25 mouse cellular contexts compared by ENCODE assay signal in the genomic region with DNA sequence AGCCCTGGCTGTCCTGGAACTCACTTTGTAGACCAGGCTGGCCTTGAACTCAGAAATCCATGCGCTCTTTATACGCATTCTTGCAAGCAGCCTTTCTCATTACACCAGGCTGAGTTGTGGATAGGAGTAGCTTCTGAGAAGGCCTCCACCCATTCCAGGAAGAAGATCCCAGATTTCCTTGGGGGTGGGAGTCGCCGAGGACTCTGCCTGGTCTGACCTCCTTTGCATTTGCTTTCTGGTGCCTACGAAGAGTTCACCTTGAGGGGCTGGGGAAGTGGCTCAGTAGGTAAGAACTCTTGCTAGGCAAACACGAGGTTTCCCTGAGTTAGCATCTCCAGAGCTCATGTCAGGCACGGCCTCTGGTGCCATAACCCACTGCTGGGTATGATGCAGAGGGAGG. TPM values are rescaled to one million over a fixed set of nuclear protein-coding genes. Genes with fewer than 3 reads are reported as not detected.
"Had no signal": no experiment of that assay in that cellular context is flagged by ENCODE, and none has a peak within 500 bp of the region (broad histone marks: within the 10 kb centered on the region; RNA-seq: fewer than 3 reads in every experiment).

No protein-coding gene starts in this region.

- H3K4me3 ChIP-seq: layer of hippocampus, adult 2 months; limb, embryonic 13.5 days; lung, embryonic 15.5 days; megakaryocyte, embryonic 14.5 days had no signal

- H3K9ac ChIP-seq: limb, embryonic 13.5 days; liver, embryonic 14.5 days; lung, embryonic 15.5 days had no signal

- DNase-seq: kidney, adult 9 months; kidney, postnatal 10 days; kidney, postnatal 4 days; left cerebral cortex, postnatal 4 days; lung, postnatal 14 days; right cerebral cortex, postnatal 14 days; thymus, adult 2 months; thymus, postnatal 25 days had no signal

- H3K36me3 ChIP-seq: limb, embryonic 13.5 days; lung, embryonic 15.5 days had no signal

- ATAC-seq: inflammation-experienced regulatory T-cells, adult 6 months; intestine, postnatal 0 days had no signal

- H3K4me2 ChIP-seq: limb, embryonic 13.5 days; lung, embryonic 15.5 days; midbrain, embryonic 11.5 days had no signal

- H3K27ac ChIP-seq: layer of hippocampus, adult 2 months; limb, embryonic 13.5 days; lung, embryonic 15.5 days; macrophage had no signal

- H3K27me3 ChIP-seq: lung, embryonic 15.5 days had no signal

- H3K9me3 ChIP-seq: lung, embryonic 15.5 days had no signal

RNA-seq across cellular contexts. Expression of gene Gm49496, which starts 3.4 kb away (rescaled TPM):
- total RNA-seq: layer of hippocampus, adult 2 months; layer of hippocampus, postnatal 10 days; left cerebral cortex, adult 18-20 months; left cerebral cortex, postnatal 10 days; left cerebral cortex, postnatal 4 days; midbrain, postnatal 0 days had no signal
- polyA plus RNA-seq: inflammation-experienced regulatory T-cells, adult 6 months; intestine, postnatal 0 days; limb, embryonic 13.5 days; lung, embryonic 15.5 days; macrophage; midbrain, embryonic 11.5 days; midbrain, postnatal 0 days; neural tube, embryonic 14.5 days; small intestine, adult 2 months; stomach, embryonic 14.5 days; thymus, adult 2 months; urinary bladder, adult 2 months had no signal

RNA-seq across cellular contexts. Expression of gene Gm10198, which starts 39.4 kb away (rescaled TPM):
- total RNA-seq: layer of hippocampus, adult 2 months; layer of hippocampus, postnatal 10 days; left cerebral cortex, adult 18-20 months; left cerebral cortex, postnatal 10 days; left cerebral cortex, postnatal 4 days; midbrain, postnatal 0 days had no signal
- polyA plus RNA-seq: inflammation-experienced regulatory T-cells, adult 6 months; intestine, postnatal 0 days; limb, embryonic 13.5 days; liver, embryonic 14.5 days; lung, embryonic 15.5 days; macrophage; midbrain, embryonic 11.5 days; midbrain, postnatal 0 days; neural tube, embryonic 14.5 days; small intestine, adult 2 months; stomach, embryonic 14.5 days; thymus, adult 2 months; urinary bladder, adult 2 months had no signal
